Mouse (Mus musculus) splenic B cell, adult 2 months (primary cell): Measurements from ENCODE around the gene Igf1r.

Experiments used
- DNase-seq: peaks from one replicate; pipeline ENCODE4 v3.0.0-alpha.2; 2011; ENCODE audit warnings: low read depth, low spot score
- H3K27me3 ChIP-seq: 2 replicates; pipeline ENCODE4 v1.6.1; 2012; ENCODE audit warnings: mild to moderate bottlenecking, low read length, moderate library complexity, mixed read lengths; ENCODE audit not compliant: control insufficient read depth, poor library complexity, insufficient read depth, severe bottlenecking
- H3K36me3 ChIP-seq: 2 replicates; pipeline ENCODE4 v1.6.1; 2012; ENCODE audit warnings: mild to moderate bottlenecking, low read length, moderate library complexity, mixed read lengths; ENCODE audit not compliant: control insufficient read depth, poor library complexity, insufficient read depth, severe bottlenecking

The Igf1r gene

DNA sequence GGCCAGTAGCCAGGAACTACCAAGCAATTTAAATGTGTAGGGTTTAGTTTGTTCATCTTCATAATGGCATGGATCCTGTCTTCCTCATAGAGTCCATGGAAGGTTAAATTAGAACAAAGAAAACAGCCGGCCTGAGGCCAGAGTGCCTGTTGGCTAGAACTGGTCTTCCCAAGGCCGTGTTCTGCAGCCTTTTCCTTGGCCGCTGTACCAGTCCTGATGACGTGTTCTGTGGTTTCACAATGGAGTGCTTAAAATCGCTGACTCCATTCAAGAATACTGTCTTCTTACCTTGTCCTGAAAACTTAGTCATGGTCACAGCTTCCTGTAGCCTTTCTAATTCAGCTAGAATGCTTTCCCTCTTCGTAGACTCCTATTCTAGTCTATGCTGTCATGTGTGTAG is 53.9 kb downstream of the Igf1r start:
- H3K27me3 ChIP-seq, result no peaks in the 10 kb centered on the region
- H3K36me3 ChIP-seq, result no peaks in the 10 kb centered on the region
- DNase-seq, result no peak

DNA sequence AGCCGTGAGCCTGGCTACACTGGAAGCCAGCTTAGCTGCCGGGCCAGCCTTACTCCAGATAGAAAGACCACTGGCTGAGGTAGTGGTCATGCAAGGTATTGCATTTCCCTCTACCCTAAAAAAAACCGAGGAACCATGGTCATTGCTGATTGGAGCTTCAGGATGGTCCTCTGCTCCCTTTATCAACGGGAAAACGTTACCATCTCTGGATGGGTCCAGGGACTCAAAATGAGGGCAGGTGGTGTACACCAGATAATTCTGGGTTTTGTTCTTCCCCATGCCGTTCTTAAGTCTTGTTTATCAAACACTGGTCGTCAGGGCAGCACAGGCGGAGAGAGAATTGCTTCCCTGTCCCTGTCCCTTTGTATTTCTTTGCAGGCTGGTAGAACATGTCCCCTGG is 57.0 kb downstream of the Igf1r start:
- Histone ChIP-seq H3K36me3 (no peaks in the 10 kb centered on the region), H3K27me3 (no peaks in the 10 kb centered on the region)
- DNase-seq, result no peak

DNA sequence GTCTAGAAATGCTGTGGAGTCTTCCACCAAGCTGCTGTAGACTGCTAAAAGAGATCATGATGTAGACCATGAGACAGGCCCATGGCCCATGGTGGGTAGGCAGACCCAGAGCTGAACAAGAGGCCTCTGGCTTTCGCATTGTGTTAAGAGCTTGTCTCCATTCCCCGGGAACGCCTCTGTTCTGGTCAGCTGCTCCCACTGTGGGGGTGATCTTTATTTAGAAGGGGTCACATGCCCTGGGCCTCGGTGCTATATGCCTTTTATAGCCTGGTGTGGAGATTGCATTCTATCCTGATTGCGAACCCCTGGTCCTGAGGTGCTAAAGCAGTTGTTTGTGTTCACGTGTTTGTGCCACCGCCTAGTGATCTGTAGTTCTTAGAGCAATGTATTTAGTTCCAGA is 57.5 kb downstream of the Igf1r start:
- no peaks in the 10 kb centered on the region for H3K36me3 ChIP-seq
- no peaks in the 10 kb centered on the region for H3K27me3 ChIP-seq
- DNase-seq, result no peak

DNA sequence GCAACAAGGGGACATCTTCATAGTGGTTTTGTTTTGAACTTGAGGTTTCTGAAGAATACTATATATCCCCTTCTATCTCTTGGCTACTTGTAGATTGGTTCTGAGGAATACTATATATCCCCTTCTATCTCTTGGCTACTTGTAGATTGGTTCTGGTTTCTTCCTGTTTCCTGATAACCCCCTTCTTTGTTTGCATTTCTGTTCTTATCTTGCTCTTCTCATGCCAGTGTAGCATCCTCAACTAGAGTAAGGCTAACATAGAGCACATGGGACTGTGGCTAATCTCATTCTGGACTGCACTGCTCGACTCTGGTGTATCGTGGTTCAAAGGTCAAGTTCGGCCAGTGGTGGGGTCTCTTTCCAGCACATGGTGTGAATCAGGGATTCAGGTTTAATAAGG is 58.2 kb downstream of the Igf1r start:
- no peak for DNase-seq

DNA sequence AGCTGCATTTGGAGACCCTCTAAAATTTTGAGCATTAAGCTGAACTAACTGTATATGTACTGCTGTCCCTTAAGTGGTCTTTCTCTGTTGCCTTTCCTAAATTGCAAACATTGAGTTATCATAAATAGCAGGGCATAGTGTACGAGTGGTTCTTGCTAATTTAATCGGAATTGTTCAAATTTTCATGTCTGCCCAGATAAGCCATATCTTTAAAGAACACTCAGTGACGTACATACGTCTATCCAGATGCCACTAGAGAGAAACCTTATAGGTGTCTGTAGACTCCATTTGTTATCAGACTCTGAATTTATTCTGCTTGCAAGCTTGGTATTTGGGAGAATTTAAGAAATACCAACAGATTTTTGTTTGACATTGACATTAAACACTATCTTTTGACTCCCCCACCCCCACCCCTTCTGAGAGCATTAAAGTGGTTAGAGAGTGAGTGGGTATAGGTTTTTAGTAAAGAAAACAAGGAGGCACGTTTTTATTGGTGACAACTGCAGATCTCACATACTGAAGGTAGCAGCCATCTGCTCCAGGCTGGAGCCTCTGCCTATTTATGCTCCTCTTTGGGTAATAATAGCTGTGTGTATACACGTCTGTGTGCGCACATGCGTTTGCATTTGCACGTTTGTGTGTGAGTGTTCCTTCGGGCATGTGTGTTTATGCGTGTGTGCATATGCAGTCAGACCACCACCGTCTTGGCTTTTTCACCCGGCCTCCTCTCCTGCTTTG is 58.9 kb downstream of the Igf1r start:
- DNase-seq, result no peak
- Histone ChIP-seq H3K36me3 (no peaks in the 10 kb centered on the region), H3K27me3 (no peaks in the 10 kb centered on the region)

More for the DNA sequence above, 58.2 kb downstream of the Igf1r start:
- no peaks in the 10 kb centered on the region for H3K27me3 ChIP-seq
- H3K36me3 ChIP-seq, result no peaks in the 10 kb centered on the region

DNA sequence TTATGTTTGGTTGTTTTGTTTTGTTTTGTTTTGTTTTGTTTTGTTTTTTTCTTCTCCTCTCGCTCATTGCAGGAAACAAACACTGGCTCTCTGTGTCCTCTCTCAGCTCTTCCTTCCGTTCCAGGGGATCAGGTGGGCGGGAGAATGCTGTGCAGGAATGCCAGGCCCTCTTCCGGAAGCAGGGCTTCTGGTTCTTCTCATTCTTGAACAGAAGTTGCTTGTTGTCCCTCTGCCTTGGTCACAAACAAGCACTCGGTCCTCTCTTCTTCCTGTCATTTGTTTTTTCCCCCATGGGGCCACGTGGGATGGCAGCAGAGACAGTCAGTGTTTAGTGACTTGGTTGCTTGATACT is 59.5 kb downstream of the Igf1r start:
- no peaks in the 10 kb centered on the region for H3K36me3 ChIP-seq
- no peaks in the 10 kb centered on the region for H3K27me3 ChIP-seq
- no peak for DNase-seq

DNA sequence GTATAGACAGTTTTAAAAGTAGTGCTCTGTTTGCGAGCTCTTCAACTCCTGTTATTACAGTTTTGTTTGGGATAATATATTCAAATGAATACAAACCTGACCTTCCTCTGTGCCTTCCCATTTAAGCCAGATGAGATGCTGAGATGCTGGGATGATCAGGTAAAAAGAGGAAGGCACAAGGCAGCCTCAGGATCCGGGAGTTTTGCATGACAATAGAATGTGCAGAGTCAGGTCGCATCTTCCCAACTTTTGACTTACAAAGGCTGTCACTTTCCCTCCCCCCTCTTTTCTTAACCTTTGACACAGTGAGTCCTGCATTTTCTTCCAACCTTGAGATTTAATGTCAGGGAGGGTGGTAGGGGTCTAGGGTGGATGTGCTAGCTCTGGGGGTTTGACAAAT is 61.9 kb downstream of the Igf1r start:
- Histone ChIP-seq H3K27me3 (no peaks in the 10 kb centered on the region), H3K36me3 (no peaks in the 10 kb centered on the region)
- DNase-seq, result no peak

DNA sequence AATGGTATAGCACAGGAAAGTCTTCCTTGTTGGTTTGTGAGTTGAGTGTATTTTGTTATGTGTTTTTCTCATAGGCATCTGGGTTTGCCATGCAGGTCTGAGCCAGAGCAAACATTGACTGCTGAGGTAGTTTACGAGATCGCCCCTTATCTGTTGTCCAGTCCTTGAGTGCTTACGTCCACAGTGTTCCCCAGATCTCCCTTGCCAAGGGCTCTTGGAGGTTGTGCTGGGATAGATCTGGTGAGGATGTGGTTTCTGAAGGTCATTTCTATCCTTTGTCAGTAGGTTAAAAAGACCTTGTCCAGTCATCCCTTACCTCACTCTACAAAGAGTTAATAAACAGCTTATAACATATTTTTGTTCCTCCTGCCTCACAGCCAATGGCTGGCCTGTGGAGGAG is 62.8 kb downstream of the Igf1r start:
- no peaks in the 10 kb centered on the region for H3K27me3 ChIP-seq
- no peak for DNase-seq
- H3K36me3 ChIP-seq, result no peaks in the 10 kb centered on the region

DNA sequence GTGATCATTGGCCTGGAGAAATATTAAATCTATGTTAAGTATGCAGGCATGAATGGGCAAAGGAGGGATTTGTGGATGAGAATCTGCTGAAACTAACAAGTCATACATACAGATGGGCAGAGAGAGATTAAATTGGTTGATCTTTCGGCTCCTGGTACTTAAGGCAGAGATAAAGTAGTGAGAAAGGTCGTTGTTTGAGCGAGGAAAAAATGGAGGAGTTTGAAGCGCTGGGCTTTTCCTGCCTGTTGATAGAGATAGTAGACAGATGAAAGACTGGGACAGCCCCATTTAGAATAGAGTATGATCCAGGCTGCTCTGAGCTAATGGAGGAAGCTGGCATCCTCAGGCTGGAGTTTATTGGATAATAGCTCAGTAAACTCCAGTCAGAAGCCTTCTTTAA is 65.4 kb downstream of the Igf1r start:
- Histone ChIP-seq H3K36me3 (no peaks in the 10 kb centered on the region), H3K27me3 (no peaks in the 10 kb centered on the region)
- no peak for DNase-seq

DNA sequence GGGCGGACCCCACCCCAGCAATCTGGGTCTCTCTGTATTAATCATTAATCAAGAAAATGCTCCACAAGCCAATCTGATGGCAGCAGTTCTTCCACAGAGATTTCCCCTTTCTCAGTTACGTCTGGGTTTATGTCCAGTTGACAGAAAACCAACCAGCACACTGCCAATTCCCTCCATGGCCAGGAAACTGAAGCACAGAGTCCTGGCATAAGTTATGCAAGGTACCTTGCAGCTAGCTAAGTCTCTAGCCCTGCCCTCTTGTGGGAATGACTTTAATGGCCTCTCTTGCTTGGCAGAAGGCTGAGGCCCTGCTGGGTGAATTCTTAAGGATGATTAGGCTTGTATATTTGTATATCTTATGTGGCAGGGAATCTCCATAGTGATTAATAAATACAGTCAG is 67.9 kb downstream of the Igf1r start:
- H3K36me3 ChIP-seq, result no peaks in the 10 kb centered on the region
- no peaks in the 10 kb centered on the region for H3K27me3 ChIP-seq
- DNase-seq, result no peak

DNA sequence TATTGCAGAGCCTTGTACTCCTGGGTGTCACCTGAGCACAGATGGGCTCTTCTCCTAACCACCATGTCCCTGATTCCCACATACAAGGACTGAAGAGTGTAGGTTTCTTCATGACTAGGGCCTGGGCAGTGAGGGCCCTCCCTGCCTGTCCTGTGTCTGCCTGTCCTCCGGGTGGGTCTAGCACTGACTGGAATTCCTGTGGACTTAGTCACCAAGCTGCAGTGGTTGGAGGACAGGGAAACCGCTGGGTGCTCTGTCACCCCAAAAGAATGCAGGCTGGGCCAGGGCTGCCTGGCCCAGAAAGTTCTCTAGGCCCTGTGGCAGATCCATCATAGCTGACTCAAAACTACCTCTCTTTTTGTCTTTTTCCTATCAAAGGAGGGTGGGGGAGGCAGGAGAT is 69.1 kb downstream of the Igf1r start:
- Histone ChIP-seq H3K36me3 (no peaks in the 10 kb centered on the region), H3K27me3 (no peaks in the 10 kb centered on the region)
- DNase-seq, result no peak

DNA sequence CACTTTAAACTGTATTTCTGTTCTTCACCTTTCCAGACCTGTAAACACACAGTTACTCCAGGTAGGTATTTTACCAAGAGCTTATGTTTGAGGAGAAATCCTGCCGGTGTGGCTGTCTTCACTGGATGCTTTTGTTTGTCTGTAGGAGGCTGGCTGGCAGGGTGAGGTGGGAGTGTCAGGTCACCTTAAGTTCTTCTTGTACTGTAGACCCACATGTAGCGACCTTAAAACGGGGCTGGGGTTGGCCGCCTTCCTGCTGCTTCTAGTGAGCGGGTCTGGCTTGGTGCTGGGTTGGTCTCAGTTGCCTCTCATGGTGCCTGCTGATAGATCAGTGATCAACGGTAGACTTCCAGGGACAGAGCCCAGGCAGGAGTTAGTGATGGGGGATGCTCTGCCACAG is 69.6 kb downstream of the Igf1r start:
- Histone ChIP-seq H3K27me3 (no peaks in the 10 kb centered on the region), H3K36me3 (no peaks in the 10 kb centered on the region)
- DNase-seq, result no peak

DNA sequence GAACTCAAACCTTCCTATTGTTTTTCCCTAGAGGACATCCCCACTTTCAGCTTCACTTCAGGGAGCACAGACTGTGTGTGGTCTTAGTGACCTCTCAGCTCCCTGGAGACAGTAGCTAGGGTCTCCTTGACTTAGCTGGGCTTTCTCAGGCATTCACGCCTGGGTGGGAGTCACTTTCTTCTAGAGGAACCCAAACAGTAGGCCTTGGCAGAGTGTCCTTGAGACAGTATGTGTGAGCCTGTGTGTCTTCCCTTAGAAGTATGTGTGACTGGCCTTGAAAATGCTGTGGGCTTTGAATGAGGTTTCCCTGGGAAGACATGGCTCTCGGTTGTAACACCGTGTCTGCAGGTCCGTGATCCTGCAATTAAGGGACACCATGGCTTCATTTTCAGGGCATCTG is 71.3 kb downstream of the Igf1r start:
- Histone ChIP-seq H3K36me3 (no peaks in the 10 kb centered on the region), H3K27me3 (no peaks in the 10 kb centered on the region)
- no peak for DNase-seq

DNA sequence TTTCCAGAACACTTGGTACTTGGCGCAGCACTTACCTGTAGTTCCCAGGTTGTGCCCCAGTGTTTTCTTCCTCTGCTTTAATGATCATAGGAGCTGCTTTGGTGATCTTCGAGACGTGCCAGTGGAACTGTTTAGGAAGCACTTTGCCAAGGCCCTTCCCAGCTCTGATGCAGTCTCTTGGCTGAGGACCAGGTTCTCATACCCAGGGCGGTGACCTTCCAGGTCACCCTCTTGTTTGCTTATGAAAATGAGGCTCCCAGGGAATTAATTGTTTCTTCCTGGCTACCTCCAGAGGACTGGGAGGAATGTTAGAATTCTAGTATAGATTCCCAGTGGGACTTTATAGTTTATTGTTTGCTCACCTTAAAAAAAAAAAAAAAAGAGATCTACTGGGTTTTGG is 72.0 kb downstream of the Igf1r start:
- Histone ChIP-seq H3K27me3 (no peaks in the 10 kb centered on the region), H3K36me3 (no peaks in the 10 kb centered on the region)
- DNase-seq, result no peak

DNA sequence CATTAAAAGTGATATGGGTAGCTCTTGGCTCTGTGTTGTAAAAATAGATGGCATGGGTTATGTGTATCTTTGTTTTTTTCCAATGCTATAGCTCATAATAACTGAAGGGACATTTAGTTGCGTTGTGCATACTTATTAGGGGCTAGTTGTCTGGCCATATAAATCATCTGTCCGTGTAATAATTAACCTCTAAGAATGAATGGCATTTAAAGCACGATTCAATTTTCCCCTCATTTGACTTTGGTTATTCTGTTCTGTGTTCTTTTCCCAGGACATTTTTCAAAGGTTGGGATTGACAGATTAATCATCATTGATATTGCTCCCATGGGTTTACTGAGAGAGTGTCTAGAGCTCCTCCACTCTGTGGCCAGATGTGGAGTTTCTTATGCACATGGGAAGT is 72.8 kb downstream of the Igf1r start:
- H3K36me3 ChIP-seq, result no peaks in the 10 kb centered on the region
- no peak for DNase-seq
- H3K27me3 ChIP-seq, result no peaks in the 10 kb centered on the region

DNA sequence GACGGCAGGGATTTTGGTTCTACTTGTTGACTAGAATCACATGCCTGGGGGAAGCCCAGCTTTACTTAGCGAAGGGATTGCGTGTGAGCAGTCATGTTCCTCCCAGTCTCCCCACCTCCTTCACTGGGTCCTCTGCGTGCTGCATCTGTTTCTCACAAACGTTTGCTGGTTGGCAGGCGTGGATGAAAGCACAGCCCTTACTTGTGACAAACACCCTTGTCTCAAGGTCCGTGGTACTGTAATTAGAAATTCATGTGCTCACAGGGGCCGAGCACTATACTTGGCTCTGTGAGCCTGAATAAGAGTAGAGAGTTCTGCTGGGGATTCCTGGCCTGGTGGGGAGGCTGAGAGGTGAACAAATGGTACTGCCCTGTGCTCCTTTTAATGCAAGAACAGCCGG is 73.4 kb downstream of the Igf1r start:
- DNase-seq, result no peak
- no peaks in the 10 kb centered on the region for H3K27me3 ChIP-seq
- H3K36me3 ChIP-seq, result no peaks in the 10 kb centered on the region
